Mouse (Mus musculus) liver, embryonic 12.5 days (tissue): ENCODE results near the gene Pkd1. TPM values are rescaled to one million over a fixed set of nuclear protein-coding genes. Genes with fewer than 3 reads are reported as not detected.
A peak's percentile ranks its signal among the peaks of the same experiment; 100 is the strongest.

Experiments
- ATAC-seq: fragments of 200-750 bp; cut with Nextera tagmentation; 2 replicates; pipeline ENCODE4 v1.8.0; 2017; ENCODE audit warnings: moderate number of reproducible peaks, mild to moderate bottlenecking, moderate library complexity
- H3K27ac ChIP-seq: fragments of 300-500 bp; sonication (generic); 2 replicates; pipeline ENCODE4 v1.5.1; 2016; ENCODE audit warnings: mild to moderate bottlenecking
- H3K27me3 ChIP-seq: fragments of 300-500 bp; sonication (generic); replicated peaks from 2 replicates; pipeline ENCODE4 v1.6.1; 2016; ENCODE audit warnings: mild to moderate bottlenecking, moderate library complexity
- H3K36me3 ChIP-seq: fragments of 300-500 bp; sonication (generic); 2 replicates; pipeline ENCODE4 v1.6.1; 2016; ENCODE audit warnings: mild to moderate bottlenecking, moderate library complexity
- H3K4me1 ChIP-seq: fragments of 300-500 bp; sonication (generic); 2 replicates; pipeline ENCODE4 v1.6.1; 2016
- H3K4me2 ChIP-seq: fragments of 300-500 bp; sonication (generic); 2 replicates; pipeline ENCODE4 v1.6.1; 2016; ENCODE audit warnings: mild to moderate bottlenecking, moderate library complexity
- H3K4me3 ChIP-seq: fragments of 300-500 bp; sonication (generic); 2 replicates; pipeline ENCODE4 v1.5.1; 2016; ENCODE audit warnings: mild to moderate bottlenecking, moderate library complexity
- H3K9ac ChIP-seq: fragments of 300-500 bp; sonication (generic); 2 replicates; pipeline ENCODE4 v1.6.1; 2016; ENCODE audit warnings: mild to moderate bottlenecking, moderate library complexity
- H3K9me3 ChIP-seq: fragments of 300-500 bp; sonication (generic); replicated peaks from 2 replicates; pipeline ENCODE4 v1.6.1; 2016; ENCODE audit warnings: mild to moderate bottlenecking, moderate library complexity
- WGBS: fragments of 180-500 bp; shearing (Covaris S2); methylation state at CpG from one replicate; pipeline ENCODE4 v1.1.7; 2016; ENCODE audit not compliant: insufficient replicate concordance; 5-methylcytosine and 5-hydroxymethylcytosine counted together
- polyA plus RNA-seq: library from polyadenylated mRNA; unstranded; fragments of >200 nt; fragmentation: Nextera tagmentation; extraction: Ambion mirVana; gene quantifications from 2 replicates; pipeline ENCODE4 v1.2.1, GENCODE M21; 2016

Pkd1 gene
- polyA plus RNA-seq, 1 experiment from 2014 or later: 6.0 TPM

DNA sequence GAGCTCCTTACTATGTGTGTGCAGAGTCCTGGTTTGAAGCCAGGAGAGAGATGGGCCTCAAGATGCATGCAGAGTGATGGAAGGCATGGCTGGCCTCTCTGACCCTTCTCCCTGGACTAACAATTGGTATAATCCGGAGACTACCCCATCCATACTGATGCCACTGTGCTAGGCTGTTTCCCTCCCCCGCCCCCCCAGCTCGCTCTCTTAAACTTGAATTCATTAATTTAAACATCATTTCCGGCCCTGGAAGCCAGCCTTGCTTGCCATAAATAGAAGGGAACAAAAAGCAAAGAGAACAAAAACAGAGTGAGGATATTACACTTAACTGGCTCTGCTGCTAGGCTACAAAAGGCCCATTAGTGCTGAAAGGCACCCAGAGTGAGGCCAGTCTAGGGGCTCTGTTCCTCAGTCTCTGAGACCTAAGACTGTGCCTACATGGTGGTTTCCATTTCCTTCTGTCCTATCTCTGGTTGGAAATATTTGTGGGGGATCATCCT lies 9.0 kb downstream of the Pkd1 start:
- ATAC-seq: no peak
- 0 out of 2 replicates have a peak overlapping the region, but pooled peaks have one; percentile 18 for H3K9ac ChIP-seq
- no peaks in the 10 kb centered on the region for H3K27me3 ChIP-seq
- peaks cover 35% of the 10 kb centered on the region for H3K4me1 ChIP-seq
- H3K4me3 ChIP-seq: no peak overlapping the region
- H3K4me2 ChIP-seq: no peak overlapping the region
- H3K27ac ChIP-seq: peak overlapping the region; percentile 57
- H3K9me3 ChIP-seq: no peaks in the 10 kb centered on the region
- 61% methylated on average over 4 of the region's 4 CpGs for whole genome bisulfite sequencing
- H3K36me3 ChIP-seq: no peaks in the 10 kb centered on the region

DNA sequence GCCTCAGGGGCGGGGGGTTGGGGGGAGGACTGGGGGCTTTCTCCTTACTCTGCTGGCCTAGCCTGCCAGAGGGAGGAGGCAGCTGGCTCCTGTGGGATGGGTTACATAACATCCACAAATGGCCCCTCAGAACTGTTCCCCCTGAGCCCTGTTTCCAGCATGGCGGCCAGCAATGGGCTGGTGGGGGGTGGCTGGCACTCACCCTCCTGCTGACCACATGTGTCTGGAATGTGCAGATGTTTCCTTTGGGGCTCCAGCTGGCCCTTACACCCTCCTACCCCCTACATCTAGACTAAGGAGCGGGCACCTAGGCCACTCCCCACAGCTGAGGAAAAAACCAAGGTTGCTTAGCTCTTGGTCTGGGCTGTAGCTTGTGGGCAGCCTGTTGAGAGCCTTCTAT lies 9.5 kb downstream of the Pkd1 start:
- H3K36me3 ChIP-seq: no peaks in the 10 kb centered on the region
- H3K4me2 ChIP-seq: no peak overlapping the region
- no peaks in the 10 kb centered on the region for H3K27me3 ChIP-seq
- H3K27ac ChIP-seq: peak overlapping the region; percentile 57
- 0 out of 2 replicates have a peak overlapping the region, but pooled peaks have one; percentile 18 for H3K9ac ChIP-seq
- peak; percentile 32; the same call in 1 of the 2 replicates for ATAC-seq
- no peak overlapping the region for H3K4me3 ChIP-seq
- WGBS: 62% methylated on average over 3 of the region's 3 CpGs
- H3K9me3 ChIP-seq: no peaks in the 10 kb centered on the region
- H3K4me1 ChIP-seq: peaks cover 38% of the 10 kb centered on the region

GRCm38 (mm10) chr17:24560301-24561028 lies 10.8 kb downstream of the Pkd1 start:
- Histone ChIP-seq H3K4me3 (no peak overlapping the region), H3K9ac (no peak overlapping the region), H3K27ac (no peak overlapping the region), H3K27me3 (no peaks in the 10 kb centered on the region), H3K9me3 (no peaks in the 10 kb centered on the region), H3K4me2 (no peak overlapping the region), H3K4me1 (peaks cover 38% of the 10 kb centered on the region), H3K36me3 (peaks cover 7% of the 10 kb centered on the region; the same call in 1 of the 2 replicates)
- WGBS: 66% methylated on average over 5 of the region's 5 CpGs
- ATAC-seq: no peak

- Histone ChIP-seq H3K4me1 (peaks cover 34% of the 10 kb centered on the region), H3K9ac (no peak overlapping the region)
- WGBS: 73% methylated on average over 2 of the region's 2 CpGs
These were observed 12.0 kb downstream of the Pkd1 start for GRCm38 (mm10) chr17:24561592-24561991.

DNA sequence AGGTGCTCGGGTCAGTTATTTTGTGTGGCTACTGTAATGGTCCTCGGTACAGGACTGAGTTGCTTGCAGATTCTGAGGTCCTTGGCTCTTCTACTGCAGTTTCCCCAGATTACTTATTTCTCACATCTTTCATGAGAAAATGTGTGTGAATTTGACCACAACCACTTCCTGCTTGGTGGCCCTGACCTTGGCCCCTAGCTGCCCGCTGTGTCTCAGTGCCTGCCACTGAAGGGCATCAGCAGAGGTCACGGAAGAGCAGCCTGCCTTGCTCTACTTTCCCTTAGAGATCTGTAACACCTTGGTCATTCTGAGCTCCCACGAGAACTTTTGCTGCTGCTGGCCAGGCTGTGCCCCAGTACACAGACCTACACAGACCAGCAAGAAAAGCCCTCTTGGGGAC lies 14.0 kb downstream of the Pkd1 start:
- H3K4me2 ChIP-seq: no peak overlapping the region
- WGBS: 52% methylated on average over 5 of the region's 5 CpGs

More at GRCm38 (mm10) chr17:24561592-24561991, 12.0 kb downstream of the Pkd1 start:
- Histone ChIP-seq H3K9me3 (no peaks in the 10 kb centered on the region), H3K4me2 (no peak overlapping the region), H3K36me3 (peaks cover 10% of the 10 kb centered on the region; the same call in 1 of the 2 replicates), H3K27ac (no peak overlapping the region), H3K27me3 (no peaks in the 10 kb centered on the region), H3K4me3 (no peak overlapping the region)
- no peak for ATAC-seq

GRCm38 (mm10) chr17:24564422-24564821 lies 14.8 kb downstream of the Pkd1 start:
- Histone ChIP-seq H3K9me3 (no peaks in the 10 kb centered on the region), H3K9ac (no peak overlapping the region), H3K4me3 (no peak overlapping the region), H3K27ac (no peak overlapping the region), H3K27me3 (no peaks in the 10 kb centered on the region), H3K36me3 (peaks cover 22% of the 10 kb centered on the region), H3K4me1 (peaks cover 18% of the 10 kb centered on the region), H3K4me2 (no peak overlapping the region)
- ATAC-seq: no peak
- 79% methylated on average over 4 of the region's 4 CpGs for WGBS

More for the DNA sequence above, 14.0 kb downstream of the Pkd1 start:
- H3K4me1 ChIP-seq: peaks cover 26% of the 10 kb centered on the region
- ATAC-seq: no peak
- H3K27ac ChIP-seq: no peak overlapping the region
- no peak overlapping the region for H3K9ac ChIP-seq
- H3K4me3 ChIP-seq: no peak overlapping the region
- peaks cover 17% of the 10 kb centered on the region; the same call in 1 of the 2 replicates for H3K36me3 ChIP-seq
- H3K9me3 ChIP-seq: no peaks in the 10 kb centered on the region
- no peaks in the 10 kb centered on the region for H3K27me3 ChIP-seq

DNA sequence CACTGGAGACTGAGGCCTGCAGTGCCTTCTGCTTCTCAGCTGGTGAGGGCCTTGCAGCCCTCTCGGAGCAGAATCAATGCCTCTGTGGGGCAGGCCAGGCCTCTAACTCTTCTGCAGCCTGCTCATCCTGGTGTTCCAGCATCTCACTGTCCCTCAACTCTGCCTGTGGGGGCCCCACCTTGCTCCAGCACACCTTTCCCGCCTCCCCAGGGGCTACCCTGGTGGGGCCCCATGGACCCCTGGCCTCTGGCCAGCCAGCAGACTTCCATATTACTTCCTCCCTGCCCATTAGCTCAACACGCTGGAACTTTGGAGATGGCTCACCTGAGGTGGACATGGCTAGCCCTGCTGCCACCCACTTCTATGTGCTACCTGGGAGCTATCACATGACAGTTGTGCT lies 15.5 kb downstream of the Pkd1 start:
- peaks cover 29% of the 10 kb centered on the region for H3K36me3 ChIP-seq
- WGBS: 66% methylated on average over 3 of the region's 3 CpGs
- no peak overlapping the region for H3K4me2 ChIP-seq
- H3K4me3 ChIP-seq: no peak overlapping the region
- no peak overlapping the region for H3K9ac ChIP-seq
- H3K27ac ChIP-seq: no peak overlapping the region
- H3K4me1 ChIP-seq: peaks cover 18% of the 10 kb centered on the region
- no peak for ATAC-seq
- no peaks in the 10 kb centered on the region for H3K27me3 ChIP-seq
- no peaks in the 10 kb centered on the region for H3K9me3 ChIP-seq

DNA sequence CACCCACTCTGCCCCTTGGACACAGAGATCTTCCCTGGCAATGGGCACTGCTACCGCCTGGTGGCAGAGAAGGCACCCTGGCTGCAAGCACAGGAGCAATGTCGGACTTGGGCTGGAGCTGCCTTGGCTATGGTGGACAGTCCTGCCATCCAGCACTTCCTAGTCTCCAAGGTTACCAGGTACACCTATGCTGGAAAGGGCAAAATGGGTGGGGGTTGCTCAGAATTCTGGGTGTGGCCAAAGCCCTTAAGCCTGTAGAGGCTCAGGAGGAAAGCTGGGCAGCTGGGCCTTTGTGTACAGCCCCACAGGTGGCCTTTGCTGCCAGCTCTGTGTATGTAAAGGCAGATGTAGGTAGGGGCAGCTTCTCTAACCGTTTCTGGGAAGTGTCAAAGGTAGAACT lies 16.2 kb downstream of the Pkd1 start:
- Histone ChIP-seq H3K27me3 (no peaks in the 10 kb centered on the region), H3K36me3 (peaks cover 33% of the 10 kb centered on the region), H3K9ac (no peak overlapping the region), H3K27ac (no peak overlapping the region), H3K4me1 (peaks cover 18% of the 10 kb centered on the region), H3K9me3 (no peaks in the 10 kb centered on the region), H3K4me3 (no peak overlapping the region), H3K4me2 (no peak overlapping the region)
- 0 out of 2 replicates have a peak, but pooled peaks have one; percentile 2 for ATAC-seq
- WGBS: 59% methylated on average over 3 of the region's 3 CpGs

- WGBS: 79% methylated on average over 8 of the region's 8 CpGs
- Histone ChIP-seq H3K4me2 (no peak overlapping the region), H3K9me3 (no peaks in the 10 kb centered on the region), H3K36me3 (peaks cover 42% of the 10 kb centered on the region), H3K4me1 (peaks cover 18% of the 10 kb centered on the region), H3K9ac (no peak overlapping the region), H3K27me3 (no peaks in the 10 kb centered on the region), H3K4me3 (no peak overlapping the region), H3K27ac (no peak overlapping the region)
- ATAC-seq: no peak
These were observed 17.6 kb downstream of the Pkd1 start for GRCm38 (mm10) chr17:24567034-24567779.

GRCm38 (mm10) chr17:24569837-24570236 lies 20.2 kb downstream of the Pkd1 start:
- H3K36me3 ChIP-seq: peaks cover 63% of the 10 kb centered on the region
- no peak for ATAC-seq

GRCm38 (mm10) chr17:24572651-24573245 lies 23.1 kb downstream of the Pkd1 start:
- Histone ChIP-seq H3K9ac (no peak overlapping the region), H3K4me2 (no peak overlapping the region), H3K27ac (no peak overlapping the region), H3K27me3 (no peaks in the 10 kb centered on the region), H3K4me1 (peaks cover 11% of the 10 kb centered on the region), H3K36me3 (peaks cover 67% of the 10 kb centered on the region), H3K4me3 (no peak overlapping the region), H3K9me3 (no peaks in the 10 kb centered on the region)
- WGBS: 87% methylated on average over 12 of the region's 12 CpGs
- no peak for ATAC-seq

More at GRCm38 (mm10) chr17:24569837-24570236, 20.2 kb downstream of the Pkd1 start:
- no peak overlapping the region for H3K4me2 ChIP-seq
- H3K4me3 ChIP-seq: no peak overlapping the region
- no peaks in the 10 kb centered on the region for H3K27me3 ChIP-seq
- no peak overlapping the region for H3K27ac ChIP-seq
- H3K9me3 ChIP-seq: no peaks in the 10 kb centered on the region
- 60% methylated on average over 4 of the region's 4 CpGs for WGBS
- peaks cover 23% of the 10 kb centered on the region for H3K4me1 ChIP-seq
- H3K9ac ChIP-seq: no peak overlapping the region

DNA sequence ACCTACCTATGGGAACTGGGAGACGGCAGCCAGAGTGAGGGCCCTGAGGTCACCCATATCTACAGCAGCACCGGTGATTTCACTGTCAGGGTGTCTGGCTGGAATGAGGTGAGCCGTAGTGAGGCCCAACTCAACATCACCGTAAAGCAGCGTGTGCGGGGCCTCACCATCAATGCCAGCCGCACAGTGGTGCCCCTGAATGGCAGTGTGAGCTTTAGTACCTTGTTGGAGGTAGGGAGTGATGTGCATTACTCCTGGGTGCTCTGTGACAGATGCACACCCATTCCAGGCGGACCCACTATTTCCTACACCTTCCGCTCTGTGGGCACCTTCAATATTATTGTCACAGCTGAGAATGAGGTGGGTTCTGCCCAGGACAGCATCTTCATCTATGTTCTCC lies 24.2 kb downstream of the Pkd1 start:
- Histone ChIP-seq H3K9ac (no peak overlapping the region), H3K4me2 (no peak overlapping the region), H3K27me3 (no peaks in the 10 kb centered on the region), H3K27ac (no peak overlapping the region), H3K9me3 (no peaks in the 10 kb centered on the region), H3K4me1 (peaks cover 11% of the 10 kb centered on the region), H3K36me3 (peaks cover 76% of the 10 kb centered on the region), H3K4me3 (no peak overlapping the region)
- ATAC-seq: no peak
- 81% methylated on average over 9 of the region's 9 CpGs for WGBS
